Mouse (Mus musculus) limb, embryonic 10.5 days (tissue): ENCODE measurements around the gene Cep55. TPM values are rescaled to one million over a fixed set of nuclear protein-coding genes. Genes with fewer than 3 reads are reported as not detected.

Experiments
- polyA plus RNA-seq: library from polyadenylated mRNA; unstranded; fragments of >200 nt; fragmentation: Nextera tagmentation; extraction: Ambion mirVana; gene quantifications from 2 replicates; pipeline ENCODE4 v1.2.1, GENCODE M21; 2016

The Cep55 gene
- polyA plus RNA-seq, 1 experiment from 2014 or later: 33.1 TPM

Other genes with a start within 250 kb of the Cep55 start
- gene Myof, start 11.4 kb upstream of the Cep55 start, polyA plus RNA-seq: 0.89 and 1.8 TPM in 2 replicates
- 0.41 and 0.59 TPM in 2 replicates for gene Ffar4, start 42.1 kb downstream of the Cep55 start, polyA plus RNA-seq
- gene Rbp4, start 70.3 kb downstream of the Cep55 start, polyA plus RNA-seq: 4.5 and 4.7 TPM in 2 replicates
- gene Pde6c, start 77.8 kb downstream of the Cep55 start, polyA plus RNA-seq: 0.05 TPM in 1 of 2 replicates, not detected in the other
- gene Fra10ac1, start 169.1 kb downstream of the Cep55 start, polyA plus RNA-seq: 40.3 and 47.6 TPM in 2 replicates
- 0.28 and 0.50 TPM in 2 replicates for gene Lgi1, start 209.5 kb downstream of the Cep55 start, polyA plus RNA-seq